Mouse (Mus musculus) cerebellum, adult 9-10 months (tissue): ENCODE results near the gene 2810004N23Rik.
"Not testable (repeated sequence)": the region's sequence is repeated elsewhere in the genome, so short reads cannot be mapped to it uniquely, and the experiment has no call there.

Source experiments
- DNase-seq: peaks from one replicate; pipeline ENCODE4 v3.0.0; 2022

The 2810004N23Rik gene

GRCm38 (mm10) chr8:124863729-124864128 lies 809 bp upstream of the 2810004N23Rik start:
- DNase-seq, result no peak

- DNase-seq, result no peak
Measured at GRCm38 (mm10) chr8:124863163-124863677, 300 bp upstream of the 2810004N23Rik start.

- DNase-seq, result peak; percentile 48
Measured at GRCm38 (mm10) chr8:124860188-124860587, 2.7 kb downstream of the 2810004N23Rik start.

GRCm38 (mm10) chr8:124859466-124859865 lies 3.5 kb downstream of the 2810004N23Rik start:
- DNase-seq, result peak; percentile 36

- no peak for DNase-seq
Measured at GRCm38 (mm10) chr8:124853511-124853910, 9.4 kb downstream of the 2810004N23Rik start.

GRCm38 (mm10) chr8:124845573-124845972 lies 17.3 kb downstream of the 2810004N23Rik start:
- no peak for DNase-seq

- DNase-seq, result no peak
Measured at GRCm38 (mm10) chr8:124845131-124845530, 17.8 kb downstream of the 2810004N23Rik start.

- not testable (repeated sequence) for DNase-seq
Measured at GRCm38 (mm10) chr8:124842929-124843328, 20.0 kb downstream of the 2810004N23Rik start.

- DNase-seq, result no peak
Measured at GRCm38 (mm10) chr8:124841775-124842174, 21.1 kb downstream of the 2810004N23Rik start.

GRCm38 (mm10) chr8:124840900-124841299 lies 22.0 kb downstream of the 2810004N23Rik start:
- no peak for DNase-seq

GRCm38 (mm10) chr8:124839371-124839770 lies 23.5 kb downstream of the 2810004N23Rik start:
- no peak for DNase-seq

GRCm38 (mm10) chr8:124837956-124838355 lies 25.0 kb downstream of the 2810004N23Rik start:
- DNase-seq, result no peak

GRCm38 (mm10) chr8:124836907-124837306 lies 26.0 kb downstream of the 2810004N23Rik start:
- DNase-seq, result no peak

GRCm38 (mm10) chr8:124836273-124836672 lies 26.6 kb downstream of the 2810004N23Rik start:
- DNase-seq, result no peak

GRCm38 (mm10) chr8:124835848-124836247 lies 27.1 kb downstream of the 2810004N23Rik start:
- DNase-seq, result no peak

GRCm38 (mm10) chr8:124833430-124834205 lies 29.3 kb downstream of the 2810004N23Rik start:
- DNase-seq, result no peak

- no peak for DNase-seq
Measured at GRCm38 (mm10) chr8:124831941-124832340, 31.0 kb downstream of the 2810004N23Rik start.

- DNase-seq, result no peak
Measured at GRCm38 (mm10) chr8:124831531-124831930, 31.4 kb downstream of the 2810004N23Rik start.

GRCm38 (mm10) chr8:124830050-124830449 lies 32.9 kb downstream of the 2810004N23Rik start:
- no peak for DNase-seq

GRCm38 (mm10) chr8:124828561-124829240 lies 34.2 kb downstream of the 2810004N23Rik start:
- DNase-seq, result peak; percentile 63

- peak; percentile 81 for DNase-seq
Measured at GRCm38 (mm10) chr8:124827387-124827786, 35.5 kb downstream of the 2810004N23Rik start.

GRCm38 (mm10) chr8:124826658-124827057 lies 36.3 kb downstream of the 2810004N23Rik start:
- DNase-seq, result peak; percentile 47

- no peak for DNase-seq
Measured at GRCm38 (mm10) chr8:124823497-124823896, 39.4 kb downstream of the 2810004N23Rik start.

- no peak for DNase-seq
Measured at GRCm38 (mm10) chr8:124820125-124820524, 42.8 kb downstream of the 2810004N23Rik start.
